Mouse (Mus musculus) stomach, embryonic 15.5 days (tissue): ENCODE data around the gene Teddm3. TPM values are rescaled to one million over a fixed set of nuclear protein-coding genes. Genes with fewer than 3 reads are reported as not detected.
A peak's percentile ranks its signal among the peaks of the same experiment; 100 is the strongest.
"Not testable (repeated sequence)": the region's sequence is repeated elsewhere in the genome, so short reads cannot be mapped to it uniquely, and the experiment has no call there.

Experiments
- ATAC-seq: fragments of 200-750 bp; cut with Nextera tagmentation; 2 replicates; pipeline ENCODE4 v1.8.0; 2017; ENCODE audit warnings: low read depth, moderate number of reproducible peaks, moderate TSS enrichment; ENCODE audit not compliant: insufficient read depth, low FRiP score
- H3K27ac ChIP-seq: fragments of 300-500 bp; sonication (generic); 2 replicates; pipeline ENCODE4 v1.5.1; 2015; ENCODE audit warnings: mild to moderate bottlenecking, inconsistent platforms
- H3K27me3 ChIP-seq: fragments of 300-500 bp; sonication (generic); replicated peaks from 2 replicates; pipeline ENCODE4 v1.6.1; 2015; ENCODE audit warnings: inconsistent platforms
- H3K36me3 ChIP-seq: fragments of 300-500 bp; sonication (generic); 2 replicates; pipeline ENCODE4 v1.6.1; 2015; ENCODE audit warnings: inconsistent platforms
- H3K4me1 ChIP-seq: fragments of 300-500 bp; sonication (generic); 2 replicates; pipeline ENCODE4 v1.6.1; 2015; ENCODE audit warnings: inconsistent platforms
- H3K4me2 ChIP-seq: fragments of 300-500 bp; sonication (generic); 2 replicates; pipeline ENCODE4 v1.6.1; 2015; ENCODE audit warnings: mild to moderate bottlenecking, inconsistent platforms
- H3K4me3 ChIP-seq: fragments of 300-500 bp; sonication (generic); replicated peaks from 2 replicates; pipeline ENCODE4 v1.5.1; 2015; ENCODE audit warnings: inconsistent platforms
- H3K9ac ChIP-seq: fragments of 300-500 bp; sonication (generic); 2 replicates; pipeline ENCODE4 v1.6.1; 2015; ENCODE audit warnings: inconsistent platforms
- H3K9me3 ChIP-seq: fragments of 300-500 bp; sonication (generic); 2 replicates; pipeline ENCODE4 v1.6.1; 2016; ENCODE audit warnings: inconsistent platforms
- WGBS: fragments of 180-500 bp; shearing (Covaris S2); methylation state at CpG from one replicate; pipeline ENCODE4 v1.1.7; 2015; 5-methylcytosine and 5-hydroxymethylcytosine counted together
- polyA plus RNA-seq: library from polyadenylated mRNA; unstranded; fragments of >200 nt; fragmentation: Nextera tagmentation; extraction: Ambion mirVana; gene quantifications from 2 replicates; pipeline ENCODE4 v1.2.1, GENCODE M21; 2015

Teddm3 gene
- 1.8 and 5.8 TPM in 2 replicates for polyA plus RNA-seq

- H3K9ac ChIP-seq, ATAC-seq, H3K4me3 ChIP-seq, H3K36me3 ChIP-seq, H3K27ac ChIP-seq, H3K27me3 ChIP-seq, H3K9me3 ChIP-seq, H3K4me2 ChIP-seq, H3K4me1 ChIP-seq: not testable (repeated sequence)
- WGBS = no CpG with 5 or more reads among the region's 2 CpGs
Measured at GRCm38 (mm10) chr16:21153900-21154299, at the start of gene Teddm3. TSS of gene Teddm3 (minus strand) at chr16:21154000.

GRCm38 (mm10) chr16:21202731-21203130 lies 48.9 kb upstream of the Teddm3 start:
- Histone ChIP-seq H3K4me3 (no peak overlapping the region), H3K27ac (no peak overlapping the region), H3K9me3 (no peaks in the 10 kb centered on the region), H3K9ac (no peak overlapping the region), H3K4me1 (peaks cover 9% of the 10 kb centered on the region), H3K4me2 (no peak overlapping the region), H3K36me3 (no peaks in the 10 kb centered on the region), H3K27me3 (no peaks in the 10 kb centered on the region)
- WGBS = 79% methylated on average over 4 of the region's 4 CpGs
- no peak for ATAC-seq

- no peak overlapping the region for H3K4me2 ChIP-seq
- no peak overlapping the region for H3K9ac ChIP-seq
- no peaks in the 10 kb centered on the region for H3K36me3 ChIP-seq
- no peak overlapping the region for H3K27ac ChIP-seq
- H3K27me3 ChIP-seq = no peaks in the 10 kb centered on the region
- WGBS = 77% methylated on average over 8 of the region's 8 CpGs
- no peak overlapping the region for H3K4me3 ChIP-seq
- no peak for ATAC-seq
- H3K4me1 ChIP-seq = no peaks in the 10 kb centered on the region
- no peaks in the 10 kb centered on the region for H3K9me3 ChIP-seq
Measured at GRCm38 (mm10) chr16:21199426-21199825, 45.6 kb upstream of the Teddm3 start.

GRCm38 (mm10) chr16:21198529-21198928 lies 44.7 kb upstream of the Teddm3 start:
- no peak overlapping the region for H3K27ac ChIP-seq
- no peak for ATAC-seq
- no peak overlapping the region for H3K4me3 ChIP-seq
- H3K36me3 ChIP-seq = no peaks in the 10 kb centered on the region
- H3K9ac ChIP-seq = no peak overlapping the region
- H3K4me2 ChIP-seq = no peak overlapping the region
- H3K9me3 ChIP-seq = no peaks in the 10 kb centered on the region
- 15% methylated on average over 1 of the region's 1 CpGs for WGBS
- no peaks in the 10 kb centered on the region for H3K4me1 ChIP-seq
- no peaks in the 10 kb centered on the region for H3K27me3 ChIP-seq

GRCm38 (mm10) chr16:21198006-21198405 lies 44.2 kb upstream of the Teddm3 start:
- Histone ChIP-seq H3K4me1 (no peaks in the 10 kb centered on the region), H3K9ac (no peak overlapping the region), H3K36me3 (no peaks in the 10 kb centered on the region), H3K4me3 (no peak overlapping the region), H3K9me3 (no peaks in the 10 kb centered on the region), H3K27ac (no peak overlapping the region), H3K4me2 (no peak overlapping the region), H3K27me3 (no peaks in the 10 kb centered on the region)
- WGBS = 84% methylated on average over 7 of the region's 7 CpGs
- no peak for ATAC-seq

- Histone ChIP-seq H3K9me3 (no peaks in the 10 kb centered on the region), H3K36me3 (no peaks in the 10 kb centered on the region), H3K4me3 (no peak overlapping the region), H3K4me1 (no peaks in the 10 kb centered on the region), H3K4me2 (no peak overlapping the region), H3K9ac (no peak overlapping the region), H3K27ac (no peak overlapping the region), H3K27me3 (no peaks in the 10 kb centered on the region)
- ATAC-seq = no peak
- WGBS = 72% methylated on average over 4 of the region's 4 CpGs
Measured at GRCm38 (mm10) chr16:21197542-21197941, 43.7 kb upstream of the Teddm3 start.

GRCm38 (mm10) chr16:21196576-21196975 lies 42.8 kb upstream of the Teddm3 start:
- no peaks in the 10 kb centered on the region for H3K4me1 ChIP-seq
- no peak overlapping the region for H3K4me2 ChIP-seq
- H3K27ac ChIP-seq = no peak overlapping the region
- no peak overlapping the region for H3K4me3 ChIP-seq
- no peaks in the 10 kb centered on the region for H3K27me3 ChIP-seq
- H3K9me3 ChIP-seq = no peaks in the 10 kb centered on the region
- WGBS = 82% methylated on average over 3 of the region's 3 CpGs
- no peak overlapping the region for H3K9ac ChIP-seq
- H3K36me3 ChIP-seq = no peaks in the 10 kb centered on the region
- ATAC-seq = no peak

GRCm38 (mm10) chr16:21195260-21195866 lies 41.6 kb upstream of the Teddm3 start:
- no peak overlapping the region for H3K27ac ChIP-seq

GRCm38 (mm10) chr16:21194182-21194581 lies 40.4 kb upstream of the Teddm3 start:
- Histone ChIP-seq H3K4me2 (no peak overlapping the region), H3K27ac (no peak overlapping the region), H3K4me3 (no peak overlapping the region), H3K9me3 (no peaks in the 10 kb centered on the region), H3K36me3 (no peaks in the 10 kb centered on the region), H3K9ac (no peak overlapping the region), H3K4me1 (no peaks in the 10 kb centered on the region), H3K27me3 (no peaks in the 10 kb centered on the region)
- no peak for ATAC-seq
- WGBS = 82% methylated on average over 12 of the region's 12 CpGs

More at GRCm38 (mm10) chr16:21195260-21195866, 41.6 kb upstream of the Teddm3 start:
- H3K9me3 ChIP-seq = no peaks in the 10 kb centered on the region
- H3K27me3 ChIP-seq = no peaks in the 10 kb centered on the region
- H3K4me2 ChIP-seq = no peak overlapping the region
- H3K4me1 ChIP-seq = no peaks in the 10 kb centered on the region
- no peak overlapping the region for H3K4me3 ChIP-seq
- H3K36me3 ChIP-seq = no peaks in the 10 kb centered on the region
- no peak overlapping the region for H3K9ac ChIP-seq
- WGBS = 72% methylated on average over 8 of the region's 8 CpGs
- no peak for ATAC-seq

- H3K27me3 ChIP-seq = no peaks in the 10 kb centered on the region
- H3K27ac ChIP-seq = no peak overlapping the region
- peak; percentile 21; the same call in 1 of the 2 replicates for ATAC-seq
- WGBS = 25% methylated on average over 7 of the region's 7 CpGs
- no peak overlapping the region for H3K9ac ChIP-seq
- no peaks in the 10 kb centered on the region for H3K36me3 ChIP-seq
- H3K9me3 ChIP-seq = no peaks in the 10 kb centered on the region
- no peak overlapping the region for H3K4me3 ChIP-seq
- H3K4me1 ChIP-seq = no peaks in the 10 kb centered on the region
- H3K4me2 ChIP-seq = no peak overlapping the region
Measured at GRCm38 (mm10) chr16:21192509-21193354, 38.9 kb upstream of the Teddm3 start.

GRCm38 (mm10) chr16:21191569-21191968 lies 37.8 kb upstream of the Teddm3 start:
- Histone ChIP-seq H3K27me3 (no peaks in the 10 kb centered on the region), H3K4me3 (no peak overlapping the region), H3K36me3 (no peaks in the 10 kb centered on the region), H3K27ac (no peak overlapping the region), H3K4me2 (no peak overlapping the region), H3K4me1 (no peaks in the 10 kb centered on the region), H3K9ac (no peak overlapping the region), H3K9me3 (no peaks in the 10 kb centered on the region)
- ATAC-seq = no peak
- 72% methylated on average over 14 of the region's 14 CpGs for WGBS

GRCm38 (mm10) chr16:21188345-21188744 lies 34.5 kb upstream of the Teddm3 start:
- 82% methylated on average over 3 of the region's 3 CpGs for WGBS
- no peaks in the 10 kb centered on the region for H3K36me3 ChIP-seq

More at GRCm38 (mm10) chr16:21188345-21188744, 34.5 kb upstream of the Teddm3 start:
- Histone ChIP-seq H3K27me3 (no peaks in the 10 kb centered on the region), H3K4me1 (no peaks in the 10 kb centered on the region), H3K9ac (no peak overlapping the region), H3K4me2 (no peak overlapping the region), H3K9me3 (no peaks in the 10 kb centered on the region), H3K27ac (no peak overlapping the region), H3K4me3 (no peak overlapping the region)
- ATAC-seq = no peak
